Mouse (Mus musculus) leukemia stem cell, adult 10-12 weeks (primary cell): ENCODE measurements around the gene Rnf220. TPM values are rescaled to one million over a fixed set of nuclear protein-coding genes. Genes with fewer than 3 reads are reported as not detected.

Experiments
- polyA plus RNA-seq: library from polyadenylated mRNA; stranded (reverse); fragments of >175 nt; gene quantifications from 2 replicates; pipeline ENCODE4 v1.2.3, GENCODE M21; 2012; ENCODE audit warnings: low replicate concordance

The Rnf220 gene
- polyA plus RNA-seq, result 47.2 and 63.0 TPM in 2 replicates

GRCm38 (mm10) chr4:117496482-117497165 is at the start of gene Rnf220:
Gene Rnf220 (minus strand): TSS chr4:117497052.

GRCm38 (mm10) chr4:117251801-117252316 is 245.0 kb downstream of the Rnf220 start, which contains the start of the genes Tmem53 and Armh1:
Gene Tmem53 (plus strand): TSS chr4:117251951.
Gene Armh1 (minus strand): TSS chr4:117252125.

Other genes with a start within 250 kb of the Rnf220 start
- gene Tmem53, start 245.1 kb downstream of the Rnf220 start, polyA plus RNA-seq, result 0.24 TPM in 1 of 2 replicates, not detected in the other
- not detected in 2 replicates for gene Armh1, start 244.9 kb downstream of the Rnf220 start, polyA plus RNA-seq
- gene Eri3, start 53.3 kb upstream of the Rnf220 start, polyA plus RNA-seq, result 287 and 347 TPM in 2 replicates
- 18.0 and 21.7 TPM in 2 replicates for gene Dmap1, start 185.2 kb upstream of the Rnf220 start, polyA plus RNA-seq
- gene Gm12845, start 227.4 kb upstream of the Rnf220 start, polyA plus RNA-seq, result not detected in 2 replicates